Mouse (Mus musculus): Measurements from ENCODE around the gene Lzts2. TPM values are rescaled to one million over a fixed set of nuclear protein-coding genes. Genes with fewer than 3 reads are reported as not detected.

Lzts2 gene
- total and polyA plus RNA-seq, 2 experiments from 2014 or later, result 17.0 to 44.7 TPM

DNA sequence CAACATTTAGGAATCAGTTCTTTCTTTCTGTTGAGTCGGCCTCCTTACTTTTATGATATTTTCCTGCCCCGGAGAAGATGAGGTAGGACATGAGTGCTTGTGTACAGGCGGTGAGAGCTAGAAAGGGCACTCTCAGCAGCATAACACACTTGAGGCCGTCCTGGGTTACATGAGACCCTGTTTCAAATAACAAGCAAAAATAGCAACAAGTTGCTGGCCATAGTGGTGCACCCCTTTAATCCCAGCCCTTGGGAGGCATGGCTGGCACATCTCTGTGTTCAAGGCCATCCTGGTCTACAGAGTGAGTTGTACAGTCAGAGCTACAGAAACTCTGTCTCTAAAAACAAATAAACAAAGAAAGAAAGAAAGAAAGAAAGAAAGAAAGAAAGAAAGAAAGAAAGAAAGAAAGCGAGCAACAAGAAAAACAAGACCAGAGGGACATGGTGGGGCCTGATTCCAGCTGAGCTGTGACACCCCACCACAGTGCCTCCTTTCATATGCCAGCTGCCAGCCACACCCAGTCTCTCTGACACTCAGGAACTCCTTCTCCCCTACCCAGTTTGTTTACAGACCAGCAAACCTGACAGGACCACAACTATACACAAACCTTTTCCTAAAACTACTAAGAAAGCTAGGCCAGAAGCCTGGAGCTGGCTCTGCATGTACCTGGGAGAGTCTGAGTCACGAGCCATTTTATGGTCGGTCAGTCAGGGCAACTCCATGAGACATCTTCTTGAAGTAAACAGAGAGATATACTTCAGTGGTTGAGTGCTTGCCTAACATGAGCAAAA, 42.9 kb downstream of the Lzts2 start:
- Histone ChIP-seq H3K4me1 (ENCODE audit: insufficient read depth, low read length) (peaks cover 15% of the 10 kb centered on the region), H3K4me3 (ENCODE audit: low read length) (no peak overlapping the region), H3K9me3 (ENCODE audit: low read length) (no peaks in the 10 kb centered on the region), H3K4me2 (ENCODE audit: low read depth, low read length) (peak overlapping the region; percentile 60), H3K36me3 (ENCODE audit: insufficient read depth, low read length) (peaks cover 28% of the 10 kb centered on the region), H3K27ac (peak overlapping the region; percentile 91), H3K9ac (replicated peaks; ENCODE audit: low read length) (peak overlapping the region; percentile 68; the same call in 1 of the 2 replicates), H3K27me3 (ENCODE audit: insufficient read depth, low read length) (no peaks in the 10 kb centered on the region)
- no peak for TF ChIP-seq CTCF (IDR thresholded peaks at IDR 0.05; ENCODE audit: low read depth)
- 74% methylated on average over 7 of the region's 7 CpGs for WGBS
- peak; percentile 9 for DNase-seq (ENCODE audit: low spot score)
- no peak for ATAC-seq

DNA sequence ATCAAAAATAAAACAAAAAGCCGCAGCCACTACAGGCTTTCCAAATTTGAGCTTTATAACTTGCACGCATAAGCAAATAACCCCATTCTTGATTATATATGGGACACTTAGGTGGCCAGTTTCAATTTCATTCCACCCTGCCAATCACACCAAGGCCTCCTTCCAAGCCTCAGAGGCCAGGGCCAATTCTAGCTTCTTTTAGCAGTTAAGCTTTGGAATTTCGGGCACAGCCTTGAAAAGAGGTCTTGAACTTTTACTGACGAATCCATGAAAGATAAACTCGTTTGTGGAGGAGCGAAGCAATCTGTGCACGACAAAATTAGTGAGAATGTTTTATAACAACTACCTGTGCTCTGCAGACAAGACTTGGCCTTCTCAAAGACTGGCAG, 43.5 kb downstream of the Lzts2 start:
- Histone ChIP-seq H3K27me3 (ENCODE audit: insufficient read depth, low read length) (no peaks in the 10 kb centered on the region), H3K36me3 (ENCODE audit: insufficient read depth, low read length) (peaks cover 23% of the 10 kb centered on the region), H3K27ac (peak overlapping the region; percentile 91), H3K9ac (replicated peaks; ENCODE audit: low read length) (peak overlapping the region; percentile 68; the same call in 1 of the 2 replicates), H3K4me2 (ENCODE audit: low read depth, low read length) (peak overlapping the region; percentile 60), H3K4me1 (ENCODE audit: insufficient read depth, low read length) (peaks cover 15% of the 10 kb centered on the region), H3K9me3 (ENCODE audit: low read length) (no peaks in the 10 kb centered on the region), H3K4me3 (ENCODE audit: low read length) (peak overlapping the region; percentile 45)
- ATAC-seq (no peak), DNase-seq (ENCODE audit: low spot score) (no peak)
- no peak for TF ChIP-seq CTCF (IDR thresholded peaks at IDR 0.05; ENCODE audit: low read depth)
- WGBS, result 48% methylated on average over 7 of the region's 7 CpGs

DNA sequence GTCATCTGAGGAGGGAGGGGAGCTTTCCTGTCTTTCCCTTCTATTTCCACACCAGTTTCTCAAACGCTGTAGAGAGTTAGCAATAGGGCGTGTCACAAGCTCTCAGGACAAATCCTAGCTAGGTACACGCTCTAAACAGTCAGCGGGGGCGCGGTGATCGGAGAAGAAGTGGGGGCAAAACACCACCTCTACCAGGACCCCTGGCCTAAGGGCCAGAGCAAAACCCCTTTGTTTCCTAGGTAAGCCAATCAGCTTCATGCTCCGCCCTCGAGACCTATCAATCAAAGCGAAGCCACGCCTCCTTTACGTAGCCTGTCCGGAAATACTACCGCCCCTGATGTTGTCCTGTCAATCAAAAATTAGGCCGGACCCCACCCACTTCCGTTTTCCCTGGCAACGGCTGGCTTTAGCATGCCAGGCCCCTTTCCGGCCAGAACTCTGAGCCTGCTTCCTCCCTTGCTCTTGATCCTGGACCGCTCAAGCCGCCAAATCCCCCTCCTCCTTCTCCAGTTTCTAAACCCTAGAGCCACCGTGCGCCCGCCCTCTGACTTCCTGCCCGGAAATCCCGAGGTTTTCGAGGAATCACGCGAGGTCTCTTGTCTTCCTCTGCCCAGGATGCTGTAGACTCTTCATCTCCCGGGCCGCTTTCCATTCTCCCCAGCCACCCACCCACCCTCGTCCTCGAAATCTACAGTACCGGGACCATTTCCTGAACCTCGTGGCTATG, 44.1 kb downstream of the Lzts2 start:
- ATAC-seq (peak; percentile 96), DNase-seq (ENCODE audit: low spot score) (peak; percentile 100)
- H3K36me3 ChIP-seq (ENCODE audit: insufficient read depth, low read length), result peaks cover 17% of the 10 kb centered on the region
- H3K27ac ChIP-seq, result peak overlapping the region; percentile 91
- H3K27me3 ChIP-seq (ENCODE audit: insufficient read depth, low read length), result no peaks in the 10 kb centered on the region
- WGBS, result under 1% methylated on average over 34 of the region's 34 CpGs
- peak overlapping the region; percentile 68 for H3K9ac ChIP-seq (replicated peaks; ENCODE audit: low read length)
- H3K4me3 ChIP-seq (ENCODE audit: low read length), result peak overlapping the region; percentile 45
- no peaks in the 10 kb centered on the region for H3K9me3 ChIP-seq (ENCODE audit: low read length)
- peaks cover 15% of the 10 kb centered on the region for H3K4me1 ChIP-seq (ENCODE audit: insufficient read depth, low read length)
- H3K4me2 ChIP-seq (ENCODE audit: low read depth, low read length), result peak overlapping the region; percentile 60
- no peak for TF ChIP-seq CTCF (IDR thresholded peaks at IDR 0.05; ENCODE audit: low read depth)

DNA sequence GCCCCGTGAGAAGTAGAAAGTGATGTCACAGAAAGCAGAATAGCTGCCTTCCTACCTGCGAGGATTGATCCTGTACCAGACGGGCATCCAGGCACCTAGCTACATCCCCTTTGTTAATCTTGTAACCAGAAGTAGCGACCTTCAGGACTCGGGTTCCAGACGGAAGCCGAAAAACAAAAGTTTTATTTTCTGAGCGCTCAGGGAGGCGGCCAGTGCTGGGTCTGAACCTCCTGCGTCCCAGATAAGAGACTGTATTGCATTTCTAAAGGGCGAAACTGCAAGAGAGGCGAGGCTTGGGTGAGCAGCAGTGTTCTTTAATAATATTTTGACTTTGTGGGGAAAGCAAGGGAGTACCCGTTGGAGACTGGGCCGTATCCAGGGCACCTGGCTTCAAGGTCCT, 44.6 kb downstream of the Lzts2 start:
- under 1% methylated on average over 14 of the region's 14 CpGs for WGBS
- TF ChIP-seq CTCF (IDR thresholded peaks at IDR 0.05; ENCODE audit: low read depth), result no peak
- no peaks in the 10 kb centered on the region for H3K27me3 ChIP-seq (ENCODE audit: insufficient read depth, low read length)
- H3K36me3 ChIP-seq (ENCODE audit: insufficient read depth, low read length), result peaks cover 14% of the 10 kb centered on the region
- no peaks in the 10 kb centered on the region for H3K9me3 ChIP-seq (ENCODE audit: low read length)
- DNase-seq (ENCODE audit: low spot score) (no peak), ATAC-seq (no peak)
- H3K4me3 ChIP-seq (ENCODE audit: low read length), result peak overlapping the region; percentile 45
- H3K4me2 ChIP-seq (ENCODE audit: low read depth, low read length), result peak overlapping the region; percentile 60
- peak overlapping the region; percentile 68 for H3K9ac ChIP-seq (replicated peaks; ENCODE audit: low read length)
- peak overlapping the region; percentile 91 for H3K27ac ChIP-seq
- peaks cover 15% of the 10 kb centered on the region for H3K4me1 ChIP-seq (ENCODE audit: insufficient read depth, low read length)

DNA sequence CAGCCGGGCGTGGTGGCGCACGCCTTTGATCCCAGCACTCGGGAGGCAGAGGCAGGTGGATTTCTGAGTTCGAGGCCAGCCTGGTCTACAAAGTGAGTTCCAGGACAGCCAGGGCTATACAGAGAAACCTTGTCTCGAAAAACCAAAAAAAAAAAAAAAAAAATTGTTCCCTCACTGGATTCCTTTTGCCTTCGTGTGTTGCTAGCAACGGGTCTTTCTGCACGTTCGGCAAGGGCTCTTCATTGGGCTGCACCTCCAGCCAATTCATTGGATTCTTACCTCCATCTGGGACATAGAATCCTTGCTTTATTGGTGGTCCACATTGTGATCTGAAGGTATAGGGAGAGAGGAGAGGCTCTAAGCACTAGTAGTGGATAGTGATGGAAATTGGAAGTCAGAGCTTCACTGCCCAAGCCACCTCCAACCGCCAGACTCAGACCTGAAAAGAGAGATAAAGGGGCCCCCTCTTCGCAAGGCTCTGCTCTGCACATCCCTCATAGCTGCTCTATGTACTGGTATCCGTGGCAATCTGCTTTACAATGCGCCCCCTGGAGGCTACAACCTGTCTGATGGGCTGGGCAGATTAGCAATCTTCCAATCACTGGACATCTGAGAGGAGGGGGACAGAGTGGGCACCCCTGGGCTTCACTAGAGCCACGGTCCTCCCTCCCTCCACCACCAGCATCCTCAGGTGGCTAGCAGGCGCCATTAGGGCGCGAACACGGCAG, 49.5 kb downstream of the Lzts2 start:
- peaks cover 20% of the 10 kb centered on the region for H3K27me3 ChIP-seq (ENCODE audit: insufficient read depth, low read length)
- peak; percentile 56 for DNase-seq (ENCODE audit: low spot score)
- H3K36me3 ChIP-seq (ENCODE audit: insufficient read depth, low read length), result no peaks in the 10 kb centered on the region
- no peak for ATAC-seq
- 40% methylated on average over 18 of the region's 20 CpGs for WGBS
- no peaks in the 10 kb centered on the region for H3K9me3 ChIP-seq (ENCODE audit: low read length)
- H3K4me2 ChIP-seq (ENCODE audit: low read depth, low read length), result peak overlapping the region; percentile 38
- H3K27ac ChIP-seq, result no peak overlapping the region
- no peak overlapping the region for H3K9ac ChIP-seq (replicated peaks; ENCODE audit: low read length)
- peaks cover 5% of the 10 kb centered on the region; the same call in 1 of the 2 replicates for H3K4me1 ChIP-seq (ENCODE audit: insufficient read depth, low read length)
- H3K4me3 ChIP-seq (ENCODE audit: low read length), result 0 out of 2 replicates have a peak overlapping the region, but pooled peaks have one; percentile 11
- peak; percentile 61 for TF ChIP-seq CTCF (IDR thresholded peaks at IDR 0.05; ENCODE audit: low read depth)

DNA sequence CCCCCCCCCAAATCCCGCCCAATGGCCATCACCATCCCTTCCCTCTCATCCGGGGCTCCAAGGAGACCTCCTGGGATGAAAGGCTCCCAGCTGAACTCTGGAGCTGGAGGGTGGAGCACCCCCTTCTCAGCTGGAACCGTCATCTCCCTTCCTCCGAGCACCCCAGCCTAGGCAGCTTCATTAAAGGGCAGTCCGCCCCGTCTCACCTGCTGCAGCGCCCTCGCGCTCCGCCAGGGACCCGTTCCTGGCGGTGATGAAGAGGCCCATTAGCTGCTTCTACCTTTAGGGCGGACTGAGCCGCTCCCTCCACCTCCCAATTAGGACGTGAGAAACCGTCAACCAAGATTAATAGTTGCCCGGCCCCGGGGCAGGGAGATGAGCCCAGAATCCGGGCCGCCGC, 51.0 kb downstream of the Lzts2 start:
- no peak overlapping the region for H3K9ac ChIP-seq (replicated peaks; ENCODE audit: low read length)
- WGBS, result 5% methylated on average over 21 of the region's 21 CpGs
- H3K27ac ChIP-seq, result no peak overlapping the region
- H3K4me1 ChIP-seq (ENCODE audit: insufficient read depth, low read length), result no peaks in the 10 kb centered on the region
- no peaks in the 10 kb centered on the region for H3K9me3 ChIP-seq (ENCODE audit: low read length)
- DNase-seq (ENCODE audit: low spot score), result no peak
- H3K27me3 ChIP-seq (ENCODE audit: insufficient read depth, low read length), result peaks cover 20% of the 10 kb centered on the region
- H3K36me3 ChIP-seq (ENCODE audit: insufficient read depth, low read length), result no peaks in the 10 kb centered on the region
- H3K4me2 ChIP-seq (ENCODE audit: low read depth, low read length), result no peak overlapping the region
- no peak for ATAC-seq
- H3K4me3 ChIP-seq (ENCODE audit: low read length), result no peak overlapping the region
- peak; percentile 9; the same call in 1 of the 2 replicates for TF ChIP-seq CTCF (IDR thresholded peaks at IDR 0.05; ENCODE audit: low read depth)

Measured in hindbrain, postnatal 0 days (tissue).